Mouse (Mus musculus) megakaryocyte, embryonic 14.5 days (primary cell): ENCODE data around the gene Hacl1.

Experiments
- FLI1 ChIP-seq: IDR thresholded peaks from 2 replicates; pipeline ENCODE4 v1.6.1; 2012; ENCODE audit warnings: low read length, inconsistent platforms, mixed read lengths
- GATA1 ChIP-seq: IDR thresholded peaks from 3 replicates; pipeline ENCODE4 v1.6.1; 2012; ENCODE audit warnings: mixed read lengths, low read length, inconsistent platforms, borderline replicate concordance

GRCm38 (mm10) chr14:31655406-31655805 lies 14.3 kb upstream of the Hacl1 start:
- TF ChIP-seq GATA1 (no peak), FLI1 (no peak)
